Mouse (Mus musculus): ENCODE results near the gene Azgp1. TPM values are rescaled to one million over a fixed set of nuclear protein-coding genes. Genes with fewer than 3 reads are reported as not detected.

The Azgp1 gene
- polyA plus RNA-seq, 1 experiment, result 0.12 TPM

GRCm38 (mm10) chr5:137956404-137956803 is 24.9 kb upstream of the Azgp1 start:
- no peak overlapping the region for H3K27ac ChIP-seq (ENCODE audit: control insufficient read depth, insufficient read depth, low read depth, low read length)
- H3K4me3 ChIP-seq (ENCODE audit: control insufficient read depth, low read depth, low read length), result no peak overlapping the region
- H3K27me3 ChIP-seq (ENCODE audit: control insufficient read depth, insufficient read depth, low read length), result no peaks in the 10 kb centered on the region
- no peaks in the 10 kb centered on the region for H3K4me1 ChIP-seq (ENCODE audit: control insufficient read depth, insufficient read depth, low read length)
- no peaks in the 10 kb centered on the region for H3K36me3 ChIP-seq (ENCODE audit: control insufficient read depth, insufficient read depth, low read length)
- no peak for TF ChIP-seq POLR2A (IDR thresholded peaks at IDR 0.05; ENCODE audit: control insufficient read depth, low read depth, low read length)
- TF ChIP-seq CTCF (IDR thresholded peaks at IDR 0.05; ENCODE audit: control insufficient read depth, insufficient read depth, insufficient replicate concordance, low read depth, low read length), result no peak

GRCm38 (mm10) chr5:137962945-137963344 is 18.4 kb upstream of the Azgp1 start, which contains the start of gene Gjc3:
Gene Gjc3 (minus strand): TSS chr5:137963098.
- H3K27ac ChIP-seq (ENCODE audit: control insufficient read depth, insufficient read depth, low read depth, low read length), result no peak within 1 kb of the TSS
- TF ChIP-seq POLR2A (IDR thresholded peaks at IDR 0.05; ENCODE audit: control insufficient read depth, low read depth, low read length), result no peak
- TF ChIP-seq CTCF (IDR thresholded peaks at IDR 0.05; ENCODE audit: control insufficient read depth, insufficient read depth, insufficient replicate concordance, low read depth, low read length), result no peak

GRCm38 (mm10) chr5:137966492-137966891 is 14.8 kb upstream of the Azgp1 start:
- Histone ChIP-seq H3K4me3 (ENCODE audit: control insufficient read depth, low read depth, low read length) (no peak overlapping the region), H3K27me3 (ENCODE audit: control insufficient read depth, insufficient read depth, low read length) (no peaks in the 10 kb centered on the region), H3K4me1 (ENCODE audit: control insufficient read depth, insufficient read depth, low read length) (no peaks in the 10 kb centered on the region), H3K27ac (ENCODE audit: control insufficient read depth, insufficient read depth, low read depth, low read length) (no peak overlapping the region), H3K36me3 (ENCODE audit: control insufficient read depth, insufficient read depth, low read length) (no peaks in the 10 kb centered on the region)
- no peak for TF ChIP-seq CTCF (IDR thresholded peaks at IDR 0.05; ENCODE audit: control insufficient read depth, insufficient read depth, insufficient replicate concordance, low read depth, low read length)

More at GRCm38 (mm10) chr5:137962945-137963344, 18.4 kb upstream of the Azgp1 start, which contains the start of gene Gjc3:
- H3K4me3 ChIP-seq (ENCODE audit: control insufficient read depth, low read depth, low read length), result no peak within 1 kb of the TSS
- H3K4me1 ChIP-seq (ENCODE audit: control insufficient read depth, insufficient read depth, low read length), result no peaks in the 10 kb centered on the region
- H3K36me3 ChIP-seq (ENCODE audit: control insufficient read depth, insufficient read depth, low read length), result no peaks in the 10 kb centered on the region
- no peaks in the 10 kb centered on the region for H3K27me3 ChIP-seq (ENCODE audit: control insufficient read depth, insufficient read depth, low read length)

- no peaks in the 10 kb centered on the region for H3K27me3 ChIP-seq (ENCODE audit: control insufficient read depth, insufficient read depth, low read length)
- TF ChIP-seq POLR2A (IDR thresholded peaks at IDR 0.05; ENCODE audit: control insufficient read depth, low read depth, low read length) (no peak), CTCF (IDR thresholded peaks at IDR 0.05; ENCODE audit: control insufficient read depth, insufficient read depth, insufficient replicate concordance, low read depth, low read length) (no peak)
- H3K27ac ChIP-seq (ENCODE audit: control insufficient read depth, insufficient read depth, low read depth, low read length), result no peak overlapping the region
- no peaks in the 10 kb centered on the region for H3K36me3 ChIP-seq (ENCODE audit: control insufficient read depth, insufficient read depth, low read length)
- no peak overlapping the region for H3K4me3 ChIP-seq (ENCODE audit: control insufficient read depth, low read depth, low read length)
- no peaks in the 10 kb centered on the region for H3K4me1 ChIP-seq (ENCODE audit: control insufficient read depth, insufficient read depth, low read length)
Measured at GRCm38 (mm10) chr5:137973161-137973560, 8.2 kb upstream of the Azgp1 start.

GRCm38 (mm10) chr5:137973738-137974137 is 7.6 kb upstream of the Azgp1 start:
- Histone ChIP-seq H3K27me3 (ENCODE audit: control insufficient read depth, insufficient read depth, low read length) (no peaks in the 10 kb centered on the region), H3K36me3 (ENCODE audit: control insufficient read depth, insufficient read depth, low read length) (no peaks in the 10 kb centered on the region), H3K4me1 (ENCODE audit: control insufficient read depth, insufficient read depth, low read length) (no peaks in the 10 kb centered on the region), H3K27ac (ENCODE audit: control insufficient read depth, insufficient read depth, low read depth, low read length) (no peak overlapping the region), H3K4me3 (ENCODE audit: control insufficient read depth, low read depth, low read length) (no peak overlapping the region)
- TF ChIP-seq CTCF (IDR thresholded peaks at IDR 0.05; ENCODE audit: control insufficient read depth, insufficient read depth, insufficient replicate concordance, low read depth, low read length) (no peak), POLR2A (IDR thresholded peaks at IDR 0.05; ENCODE audit: control insufficient read depth, low read depth, low read length) (no peak)

- Histone ChIP-seq H3K27ac (ENCODE audit: control insufficient read depth, insufficient read depth, low read depth, low read length) (no peak overlapping the region), H3K36me3 (ENCODE audit: control insufficient read depth, insufficient read depth, low read length) (no peaks in the 10 kb centered on the region), H3K4me1 (ENCODE audit: control insufficient read depth, insufficient read depth, low read length) (no peaks in the 10 kb centered on the region), H3K4me3 (ENCODE audit: control insufficient read depth, low read depth, low read length) (no peak overlapping the region), H3K27me3 (ENCODE audit: control insufficient read depth, insufficient read depth, low read length) (no peaks in the 10 kb centered on the region)
- TF ChIP-seq CTCF (IDR thresholded peaks at IDR 0.05; ENCODE audit: control insufficient read depth, insufficient read depth, insufficient replicate concordance, low read depth, low read length) (no peak), POLR2A (IDR thresholded peaks at IDR 0.05; ENCODE audit: control insufficient read depth, low read depth, low read length) (no peak)
Measured at GRCm38 (mm10) chr5:137974724-137975123, 6.6 kb upstream of the Azgp1 start.

GRCm38 (mm10) chr5:137975434-137975833 is 5.9 kb upstream of the Azgp1 start:
- no peaks in the 10 kb centered on the region for H3K27me3 ChIP-seq (ENCODE audit: control insufficient read depth, insufficient read depth, low read length)
- H3K4me3 ChIP-seq (ENCODE audit: control insufficient read depth, low read depth, low read length), result no peak overlapping the region
- H3K4me1 ChIP-seq (ENCODE audit: control insufficient read depth, insufficient read depth, low read length), result no peaks in the 10 kb centered on the region
- no peak overlapping the region for H3K27ac ChIP-seq (ENCODE audit: control insufficient read depth, insufficient read depth, low read depth, low read length)
- no peaks in the 10 kb centered on the region for H3K36me3 ChIP-seq (ENCODE audit: control insufficient read depth, insufficient read depth, low read length)
- TF ChIP-seq POLR2A (IDR thresholded peaks at IDR 0.05; ENCODE audit: control insufficient read depth, low read depth, low read length), result no peak
- TF ChIP-seq CTCF (IDR thresholded peaks at IDR 0.05; ENCODE audit: control insufficient read depth, insufficient read depth, insufficient replicate concordance, low read depth, low read length), result no peak

GRCm38 (mm10) chr5:137977291-137977690 is 4.0 kb upstream of the Azgp1 start:
- Histone ChIP-seq H3K36me3 (ENCODE audit: control insufficient read depth, insufficient read depth, low read length) (no peaks in the 10 kb centered on the region), H3K4me1 (ENCODE audit: control insufficient read depth, insufficient read depth, low read length) (no peaks in the 10 kb centered on the region)
- no peak for TF ChIP-seq CTCF (IDR thresholded peaks at IDR 0.05; ENCODE audit: control insufficient read depth, insufficient read depth, insufficient replicate concordance, low read depth, low read length)
- TF ChIP-seq POLR2A (IDR thresholded peaks at IDR 0.05; ENCODE audit: control insufficient read depth, low read depth, low read length), result no peak

More at GRCm38 (mm10) chr5:137977291-137977690, 4.0 kb upstream of the Azgp1 start:
- H3K27ac ChIP-seq (ENCODE audit: control insufficient read depth, insufficient read depth, low read depth, low read length), result no peak overlapping the region
- H3K4me3 ChIP-seq (ENCODE audit: control insufficient read depth, low read depth, low read length), result no peak overlapping the region
- no peaks in the 10 kb centered on the region for H3K27me3 ChIP-seq (ENCODE audit: control insufficient read depth, insufficient read depth, low read length)

Measured in testis, adult 2 months (tissue).